Mouse (Mus musculus) heart, embryonic 11.5 days (tissue): Measurements from ENCODE around the gene Ankrd34a. TPM values are rescaled to one million over a fixed set of nuclear protein-coding genes. Genes with fewer than 3 reads are reported as not detected.

ENCODE experiments used
- ATAC-seq: fragments of 200-750 bp; cut with Nextera tagmentation; replicated peaks from 2 replicates; pipeline ENCODE4 v1.8.0; 2017; ENCODE audit warnings: moderate library complexity; ENCODE audit not compliant: insufficient number of reproducible peaks, low FRiP score, low TSS enrichment
- H3K27ac ChIP-seq: fragments of 300-500 bp; sonication (generic); 2 replicates; pipeline ENCODE4 v1.5.1; 2014; ENCODE audit warnings: mild to moderate bottlenecking, low read depth, low read length
- H3K27me3 ChIP-seq: fragments of 300-500 bp; sonication (generic); 2 replicates; pipeline ENCODE4 v1.6.1; 2014; ENCODE audit warnings: mild to moderate bottlenecking, low read length, mixed read lengths; ENCODE audit not compliant: control insufficient read depth, insufficient read depth
- H3K36me3 ChIP-seq: fragments of 300-500 bp; sonication (generic); 2 replicates; pipeline ENCODE4 v1.6.1; 2014; ENCODE audit warnings: mild to moderate bottlenecking, low read length, moderate library complexity, mixed read lengths; ENCODE audit not compliant: control insufficient read depth, insufficient read depth
- H3K4me1 ChIP-seq: fragments of 300-500 bp; sonication (generic); 2 replicates; pipeline ENCODE4 v1.6.1; 2014; ENCODE audit warnings: low read length; ENCODE audit not compliant: control insufficient read depth, insufficient read depth
- H3K4me2 ChIP-seq: fragments of 300-500 bp; sonication (generic); 2 replicates; pipeline ENCODE4 v1.6.1; 2014; ENCODE audit warnings: mild to moderate bottlenecking, moderate library complexity
- H3K4me3 ChIP-seq: fragments of 300-500 bp; sonication (generic); 2 replicates; pipeline ENCODE4 v1.5.1; 2014; ENCODE audit warnings: low read depth, low read length
- H3K9ac ChIP-seq: fragments of 300-500 bp; sonication (generic); 2 replicates; pipeline ENCODE4 v1.6.1; 2014; ENCODE audit warnings: mild to moderate bottlenecking, low read depth, low read length, moderate library complexity
- H3K9me3 ChIP-seq: fragments of 300-500 bp; sonication (generic); replicated peaks from 2 replicates; pipeline ENCODE4 v1.6.1; 2016; ENCODE audit warnings: low read length; ENCODE audit not compliant: control insufficient read depth
- WGBS: fragments of 180-500 bp; shearing (Covaris S2); extraction: QIAGEN DNeasy Blood & Tissue Kit; methylation state at CpG from one replicate; pipeline ENCODE4 v1.1.7; 2014; ENCODE audit not compliant: insufficient replicate concordance; 5-methylcytosine and 5-hydroxymethylcytosine counted together
- polyA plus RNA-seq: library from polyadenylated mRNA; unstranded; fragments of >200 nt; fragmentation: Nextera tagmentation; extraction: Ambion mirVana; gene quantifications from 2 replicates; pipeline ENCODE4 v1.2.1, GENCODE M21; 2014

Ankrd34a gene
- polyA plus RNA-seq, 1 experiment from 2014 or later: 9.0 TPM

- Histone ChIP-seq H3K9ac (no peak overlapping the region), H3K4me2 (no peak overlapping the region), H3K4me3 (no peak overlapping the region), H3K36me3 (no peaks in the 10 kb centered on the region), H3K27ac (no peak overlapping the region), H3K9me3 (no peaks in the 10 kb centered on the region), H3K4me1 (peaks cover 13% of the 10 kb centered on the region), H3K27me3 (no peaks in the 10 kb centered on the region)
- WGBS: 75% methylated on average over 8 of the region's 8 CpGs
- ATAC-seq: no peak
Measured at GRCm38 (mm10) chr3:96566661-96567450, 29.6 kb upstream of the Ankrd34a start.

- Histone ChIP-seq H3K9ac (no peak overlapping the region), H3K36me3 (no peaks in the 10 kb centered on the region), H3K4me2 (no peak overlapping the region), H3K4me1 (peaks cover 17% of the 10 kb centered on the region), H3K27ac (no peak overlapping the region), H3K4me3 (no peak overlapping the region), H3K9me3 (no peaks in the 10 kb centered on the region), H3K27me3 (no peaks in the 10 kb centered on the region)
- ATAC-seq: no peak
- 76% methylated on average over 8 of the region's 8 CpGs for WGBS
Measured at GRCm38 (mm10) chr3:96568605-96569004, 27.8 kb upstream of the Ankrd34a start.

GRCm38 (mm10) chr3:96569506-96569905, 26.9 kb upstream of the Ankrd34a start:
- no peak overlapping the region for H3K4me2 ChIP-seq
- WGBS: 84% methylated on average over 13 of the region's 13 CpGs
- no peaks in the 10 kb centered on the region for H3K27me3 ChIP-seq
- no peak overlapping the region for H3K9ac ChIP-seq
- H3K4me3 ChIP-seq: no peak overlapping the region
- no peak for ATAC-seq
- H3K36me3 ChIP-seq: no peaks in the 10 kb centered on the region
- peaks cover 21% of the 10 kb centered on the region for H3K4me1 ChIP-seq
- H3K27ac ChIP-seq: no peak overlapping the region
- no peaks in the 10 kb centered on the region for H3K9me3 ChIP-seq

GRCm38 (mm10) chr3:96569966-96570605, 26.4 kb upstream of the Ankrd34a start:
- H3K27me3 ChIP-seq: no peaks in the 10 kb centered on the region
- peaks cover 21% of the 10 kb centered on the region for H3K4me1 ChIP-seq
- H3K4me2 ChIP-seq: no peak overlapping the region
- no peak overlapping the region for H3K4me3 ChIP-seq
- no peaks in the 10 kb centered on the region for H3K9me3 ChIP-seq
- no peak overlapping the region for H3K9ac ChIP-seq
- H3K27ac ChIP-seq: no peak overlapping the region
- H3K36me3 ChIP-seq: no peaks in the 10 kb centered on the region
- ATAC-seq: no peak
- WGBS: 76% methylated on average over 11 of the region's 11 CpGs

GRCm38 (mm10) chr3:96570643-96571042, 25.8 kb upstream of the Ankrd34a start:
- no peaks in the 10 kb centered on the region for H3K36me3 ChIP-seq
- no peaks in the 10 kb centered on the region for H3K9me3 ChIP-seq
- no peak overlapping the region for H3K4me2 ChIP-seq
- H3K27me3 ChIP-seq: no peaks in the 10 kb centered on the region
- ATAC-seq: no peak
- no peak overlapping the region for H3K9ac ChIP-seq
- no peak overlapping the region for H3K4me3 ChIP-seq
- H3K4me1 ChIP-seq: peaks cover 25% of the 10 kb centered on the region
- H3K27ac ChIP-seq: peak overlapping the region; percentile 50
- 59% methylated on average over 7 of the region's 7 CpGs for WGBS

- Histone ChIP-seq H3K4me2 (no peak overlapping the region), H3K27ac (no peak overlapping the region), H3K4me3 (no peak overlapping the region), H3K9ac (no peak overlapping the region), H3K36me3 (no peaks in the 10 kb centered on the region), H3K27me3 (no peaks in the 10 kb centered on the region), H3K9me3 (no peaks in the 10 kb centered on the region), H3K4me1 (peaks cover 32% of the 10 kb centered on the region)
- 67% methylated on average over 2 of the region's 2 CpGs for WGBS
- no peak for ATAC-seq
Measured at GRCm38 (mm10) chr3:96571336-96571735, 25.1 kb upstream of the Ankrd34a start.

GRCm38 (mm10) chr3:96571896-96572698, 24.3 kb upstream of the Ankrd34a start:
- Histone ChIP-seq H3K4me1 (peaks cover 38% of the 10 kb centered on the region), H3K36me3 (no peaks in the 10 kb centered on the region), H3K9me3 (no peaks in the 10 kb centered on the region), H3K27me3 (no peaks in the 10 kb centered on the region), H3K4me2 (0 out of 2 replicates have a peak overlapping the region, but pooled peaks have one; percentile 4), H3K9ac (no peak overlapping the region), H3K27ac (0 out of 2 replicates have a peak overlapping the region, but pooled peaks have one; percentile 29), H3K4me3 (no peak overlapping the region)
- WGBS: 65% methylated on average over 16 of the region's 16 CpGs
- ATAC-seq: no peak
